Mouse (Mus musculus) kidney, postnatal 0 days (tissue): ENCODE results near the gene Ak1. TPM values are rescaled to one million over a fixed set of nuclear protein-coding genes. Genes with fewer than 3 reads are reported as not detected.
A peak's percentile ranks its signal among the peaks of the same experiment; 100 is the strongest.

ENCODE experiments used
- ATAC-seq: fragments of 200-750 bp; cut with Nextera tagmentation; replicated peaks from 2 replicates; pipeline ENCODE4 v1.8.0; 2017; ENCODE audit warnings: low read depth, moderate number of reproducible peaks, moderate TSS enrichment, moderate library complexity; ENCODE audit not compliant: low FRiP score
- DNase-seq: peaks from one replicate; pipeline ENCODE4 v3.0.0-alpha.2; 2016; ENCODE audit warnings: low spot score
- H3K27ac ChIP-seq: fragments of 300-500 bp; sonication (generic); 2 replicates; pipeline ENCODE4 v1.5.1; 2014; ENCODE audit warnings: mild to moderate bottlenecking
- H3K27me3 ChIP-seq: fragments of 300-500 bp; sonication (generic); 2 replicates; pipeline ENCODE4 v1.6.1; 2014; ENCODE audit warnings: low read length, mixed read lengths; ENCODE audit not compliant: insufficient read depth
- H3K36me3 ChIP-seq: fragments of 300-500 bp; sonication (generic); 2 replicates; pipeline ENCODE4 v1.6.1; 2014; ENCODE audit warnings: low read length, mixed read lengths; ENCODE audit not compliant: insufficient read depth
- H3K4me1 ChIP-seq: fragments of 300-500 bp; sonication (generic); replicated peaks from 2 replicates; pipeline ENCODE4 v1.6.1; 2014; ENCODE audit warnings: antibody characterized with exemption, low read length, mixed read lengths; ENCODE audit not compliant: insufficient read depth
- H3K4me2 ChIP-seq: fragments of 300-500 bp; sonication (generic); 2 replicates; pipeline ENCODE4 v1.6.1; 2014; ENCODE audit warnings: mild to moderate bottlenecking, low read length, moderate library complexity, mixed read lengths
- H3K4me3 ChIP-seq: fragments of 300-500 bp; sonication (generic); replicated peaks from 2 replicates; pipeline ENCODE4 v1.5.1; 2014; ENCODE audit warnings: low read depth, low read length
- H3K9ac ChIP-seq: fragments of 300-500 bp; sonication (generic); 2 replicates; pipeline ENCODE4 v1.6.1; 2014; ENCODE audit warnings: low read depth, low read length
- H3K9me3 ChIP-seq: fragments of 300-500 bp; sonication (generic); replicated peaks from 2 replicates; pipeline ENCODE4 v1.6.1; 2016; ENCODE audit warnings: low read length, inconsistent platforms, mixed read lengths
- CTCF ChIP-seq: IDR thresholded peaks from 2 replicates; pipeline ENCODE4 v1.5.1; 2016; ENCODE audit warnings: antibody characterized with exemption, low read depth, mild to moderate bottlenecking, moderate library complexity
- WGBS: fragments of 180-500 bp; shearing (Covaris S2); extraction: QIAGEN DNeasy Blood & Tissue Kit; methylation state at CpG from one replicate; pipeline ENCODE4 v1.1.7; 2014; 5-methylcytosine and 5-hydroxymethylcytosine counted together
- polyA plus RNA-seq: library from polyadenylated mRNA; unstranded; fragments of >200 nt; fragmentation: Nextera tagmentation; extraction: Ambion mirVana; gene quantifications from 2 replicates; pipeline ENCODE4 v1.2.1, GENCODE M21; 2015

Gene Ak1
- polyA plus RNA-seq, 1 experiment from 2014 or later = 38.7 TPM

DNA sequence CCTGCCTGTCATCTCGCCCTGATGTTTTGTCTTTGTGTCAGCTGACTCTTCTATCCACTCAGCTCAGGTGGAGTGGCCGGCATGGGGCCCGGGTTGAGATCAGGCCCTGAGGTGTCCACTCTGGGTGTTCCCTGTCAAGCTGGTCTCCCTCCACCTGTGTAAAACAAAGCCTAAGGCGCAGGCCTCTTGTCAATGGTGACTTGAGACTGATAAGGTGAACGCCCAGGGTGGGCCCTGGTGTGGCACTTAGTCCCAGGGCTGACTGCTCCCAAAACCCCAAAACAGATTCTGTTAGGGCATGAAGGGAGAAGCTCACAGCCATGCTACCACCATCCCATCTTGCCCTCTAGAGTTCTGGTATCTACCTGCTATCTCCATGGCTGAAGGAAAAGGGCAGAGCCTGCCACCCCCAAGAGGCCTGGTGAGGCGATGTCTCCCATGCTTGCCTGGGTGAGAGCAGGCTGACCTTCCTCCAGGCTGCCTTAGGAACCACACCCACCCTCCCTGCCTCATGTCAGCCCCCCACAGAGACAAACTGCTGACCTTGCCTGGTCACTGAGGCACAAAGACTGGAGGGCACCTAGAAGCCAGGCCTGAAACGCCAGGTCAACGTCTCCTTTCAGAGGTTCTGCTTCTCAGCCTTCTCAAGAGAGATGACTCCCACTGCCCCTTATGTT lies 23.4 kb downstream of the Ak1 start:
- Histone ChIP-seq H3K27ac (0 out of 2 replicates have a peak overlapping the region, but pooled peaks have one; percentile 9), H3K27me3 (no peaks in the 10 kb centered on the region), H3K9me3 (no peaks in the 10 kb centered on the region), H3K4me3 (no peak overlapping the region), H3K4me2 (no peak overlapping the region), H3K36me3 (no peaks in the 10 kb centered on the region), H3K4me1 (peaks cover 8% of the 10 kb centered on the region; the same call in 1 of the 2 replicates), H3K9ac (no peak overlapping the region)
- 67% methylated on average over 8 of the region's 8 CpGs for WGBS
- TF ChIP-seq CTCF = no peak
- ATAC-seq (no peak), DNase-seq (no peak)

DNA sequence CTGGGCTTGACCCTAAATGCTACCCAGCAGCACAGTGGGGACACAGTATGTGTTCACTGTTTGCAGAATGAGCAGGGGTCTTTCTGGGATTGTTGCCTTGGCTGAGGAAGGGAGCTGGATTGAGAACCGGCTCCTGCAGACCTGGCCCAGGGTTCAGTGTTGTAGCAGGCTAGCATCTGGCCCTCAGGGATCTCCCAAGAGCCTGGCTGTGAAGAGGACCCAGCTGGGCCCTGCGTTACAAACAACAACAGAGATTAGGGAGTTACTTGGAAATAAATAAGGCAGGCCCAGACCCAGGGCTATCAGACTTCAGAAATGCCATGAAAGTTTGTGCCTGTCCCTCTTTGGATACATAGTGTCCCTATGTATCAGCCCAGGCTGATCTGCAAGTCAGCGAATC lies 24.1 kb downstream of the Ak1 start:
- 43% methylated on average over 3 of the region's 3 CpGs for WGBS
- Histone ChIP-seq H3K36me3 (no peaks in the 10 kb centered on the region), H3K27me3 (no peaks in the 10 kb centered on the region), H3K4me1 (peaks cover 8% of the 10 kb centered on the region; the same call in 1 of the 2 replicates), H3K9ac (no peak overlapping the region), H3K27ac (0 out of 2 replicates have a peak overlapping the region, but pooled peaks have one; percentile 9), H3K9me3 (no peaks in the 10 kb centered on the region), H3K4me3 (no peak overlapping the region), H3K4me2 (no peak overlapping the region)
- DNase-seq (no peak), ATAC-seq (no peak)
- TF ChIP-seq CTCF = no peak

DNA sequence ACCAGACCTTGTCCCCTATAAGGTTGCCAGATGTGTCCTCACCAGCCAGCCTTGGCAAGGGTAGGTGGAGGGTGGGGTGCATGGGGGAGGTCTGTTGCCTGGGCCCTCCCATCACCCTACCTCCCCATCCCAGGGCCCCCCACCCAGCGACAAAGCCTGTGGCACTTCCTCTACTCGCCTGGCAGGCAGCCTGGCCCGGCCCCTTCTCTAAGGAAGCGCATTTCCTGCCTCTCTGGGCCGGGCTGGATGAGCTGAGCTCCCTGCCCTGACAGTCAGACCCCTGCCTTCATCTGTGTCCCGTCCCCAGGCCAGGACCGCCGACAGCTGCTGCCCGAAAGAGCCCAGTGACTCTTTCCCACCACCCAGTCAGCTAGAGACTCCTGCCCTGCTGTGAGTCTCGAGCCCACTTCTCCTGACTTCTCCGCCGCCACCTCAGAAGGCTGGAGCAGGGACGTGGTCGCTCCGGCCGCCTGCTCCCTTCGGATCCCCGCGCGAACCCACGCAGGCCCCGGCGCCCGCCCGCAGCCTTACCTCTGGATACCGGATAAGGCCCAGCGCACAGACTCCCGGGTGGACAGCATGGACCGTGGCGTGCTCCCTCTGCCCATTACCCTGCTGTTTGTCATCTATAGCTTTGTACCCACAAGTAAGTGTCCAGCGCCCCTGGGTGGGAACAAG lies 25.0 kb downstream of the Ak1 start, which contains the start of gene Eng:
Gene Eng (plus strand): TSS at position 217 of the 678 bp plus-strand sequence.
- peaks cover 8% of the 10 kb centered on the region; the same call in 1 of the 2 replicates for H3K4me1 ChIP-seq
- H3K27ac ChIP-seq = peak within 1 kb of the TSS; percentile 87
- H3K4me2 ChIP-seq = peak within 1 kb of the TSS; percentile 51
- H3K27me3 ChIP-seq = no peaks in the 10 kb centered on the region
- no peaks in the 10 kb centered on the region for H3K36me3 ChIP-seq
- H3K9ac ChIP-seq = peak within 1 kb of the TSS; percentile 72
- ATAC-seq (peak; percentile 44; the same call in 1 of the 2 replicates), DNase-seq (peak; percentile 75)
- peak within 1 kb of the TSS; percentile 45 for H3K4me3 ChIP-seq
- 52% methylated on average over 31 of the region's 31 CpGs for WGBS
- H3K9me3 ChIP-seq = no peaks in the 10 kb centered on the region
- TF ChIP-seq CTCF = no peak

DNA sequence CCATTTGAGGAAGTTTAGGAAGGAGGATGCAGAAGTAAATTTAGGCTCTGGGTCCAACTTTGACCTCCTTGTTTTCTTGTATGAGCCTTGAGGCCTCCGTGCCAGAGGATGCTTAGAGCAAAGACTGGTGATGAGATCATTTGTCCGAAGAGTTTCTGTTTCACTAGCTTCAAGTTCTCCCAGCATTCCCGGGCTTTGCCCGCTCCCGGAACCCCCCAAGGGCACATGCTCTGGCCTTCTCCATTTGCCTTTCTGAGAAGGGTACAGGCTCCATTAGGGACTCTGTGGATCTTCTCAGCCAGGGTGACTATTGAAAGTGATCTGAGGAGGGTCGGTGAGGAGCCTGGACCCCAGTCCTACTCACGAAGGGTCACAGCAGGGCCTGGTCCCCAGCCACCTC lies 25.8 kb downstream of the Ak1 start:
- Histone ChIP-seq H3K9ac (peak overlapping the region; percentile 72), H3K36me3 (no peaks in the 10 kb centered on the region), H3K9me3 (no peaks in the 10 kb centered on the region), H3K27me3 (no peaks in the 10 kb centered on the region), H3K27ac (0 out of 2 replicates have a peak overlapping the region, but pooled peaks have one; percentile 31), H3K4me2 (peak overlapping the region; percentile 51), H3K4me3 (peak overlapping the region; percentile 45), H3K4me1 (peaks cover 8% of the 10 kb centered on the region; the same call in 1 of the 2 replicates)
- 82% methylated on average over 7 of the region's 7 CpGs for WGBS
- DNase-seq (no peak), ATAC-seq (no peak)
- TF ChIP-seq CTCF = no peak

GRCm38 (mm10) chr2:32653764-32654163 lies 32.2 kb downstream of the Ak1 start:
- H3K27ac ChIP-seq = peak overlapping the region; percentile 91
- peaks cover 30% of the 10 kb centered on the region for H3K4me1 ChIP-seq
- H3K9me3 ChIP-seq = no peaks in the 10 kb centered on the region
- ATAC-seq = no peak
- H3K4me2 ChIP-seq = peak overlapping the region; percentile 9
- WGBS = 32% methylated on average over 7 of the region's 7 CpGs
- no peaks in the 10 kb centered on the region for H3K27me3 ChIP-seq
- H3K9ac ChIP-seq = no peak overlapping the region
- H3K36me3 ChIP-seq = no peaks in the 10 kb centered on the region
- DNase-seq = no peak
- H3K4me3 ChIP-seq = no peak overlapping the region
- no peak for TF ChIP-seq CTCF

GRCm38 (mm10) chr2:32654743-32655393 lies 33.3 kb downstream of the Ak1 start:
- H3K4me2 ChIP-seq = peak overlapping the region; percentile 18; the same call in 1 of the 2 replicates
- no peaks in the 10 kb centered on the region for H3K9me3 ChIP-seq
- H3K4me3 ChIP-seq = no peak overlapping the region
- H3K36me3 ChIP-seq = no peaks in the 10 kb centered on the region
- H3K4me1 ChIP-seq = peaks cover 30% of the 10 kb centered on the region
- 44% methylated on average over 14 of the region's 14 CpGs for WGBS
- TF ChIP-seq CTCF = no peak
- H3K9ac ChIP-seq = peak overlapping the region; percentile 40; the same call in 1 of the 2 replicates
- ATAC-seq (no peak), DNase-seq (no peak)
- no peaks in the 10 kb centered on the region for H3K27me3 ChIP-seq
- H3K27ac ChIP-seq = peak overlapping the region; percentile 91
